Mouse (Mus musculus): ENCODE results near the gene Pgap3. TPM values are rescaled to one million over a fixed set of nuclear protein-coding genes. Genes with fewer than 3 reads are reported as not detected.

Gene Pgap3
- total RNA-seq, 2 experiments from 2014 or later = 1.2 to 3.2 TPM

DNA sequence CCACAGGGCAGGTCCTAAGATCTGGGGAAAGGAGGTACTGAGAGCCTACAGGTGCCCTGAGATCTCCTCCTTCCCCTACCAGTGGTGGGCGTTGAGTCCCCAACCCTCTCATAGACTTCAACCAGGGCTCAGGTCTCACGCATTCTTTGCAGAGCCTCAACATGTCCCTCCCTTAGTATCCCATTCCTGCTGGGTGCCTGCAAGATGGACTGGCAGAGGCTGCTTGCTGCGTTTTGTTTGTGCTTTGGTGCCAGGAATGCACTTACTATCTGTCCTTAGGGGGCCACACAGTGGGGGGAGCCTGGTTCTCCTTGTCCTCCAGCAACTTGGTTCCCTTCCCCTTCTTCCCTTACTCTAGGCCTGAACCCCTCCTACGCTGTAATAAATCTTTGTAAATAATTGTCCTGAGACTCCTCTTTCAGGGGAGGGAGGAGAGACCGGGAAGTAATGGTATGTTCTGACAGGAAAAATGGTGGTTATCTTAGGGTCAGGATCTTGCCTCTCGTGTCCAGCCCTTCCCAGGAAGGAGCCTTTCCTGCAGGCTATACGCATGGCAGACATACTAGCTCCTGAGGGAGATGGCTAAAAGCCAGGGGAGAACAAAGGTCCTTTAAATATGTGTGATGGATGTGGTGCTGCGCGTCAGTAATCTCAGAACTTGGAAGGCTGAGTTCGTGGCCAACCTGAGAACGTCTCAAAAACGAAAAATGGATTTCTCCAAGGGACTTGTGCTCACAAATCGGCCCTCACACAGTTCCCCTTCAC is 42.7 kb downstream of the Pgap3 start:
- no peak; the same call in 1 of the 2 replicates for ATAC-seq (replicated peaks; ENCODE audit: poor library complexity)

DNA sequence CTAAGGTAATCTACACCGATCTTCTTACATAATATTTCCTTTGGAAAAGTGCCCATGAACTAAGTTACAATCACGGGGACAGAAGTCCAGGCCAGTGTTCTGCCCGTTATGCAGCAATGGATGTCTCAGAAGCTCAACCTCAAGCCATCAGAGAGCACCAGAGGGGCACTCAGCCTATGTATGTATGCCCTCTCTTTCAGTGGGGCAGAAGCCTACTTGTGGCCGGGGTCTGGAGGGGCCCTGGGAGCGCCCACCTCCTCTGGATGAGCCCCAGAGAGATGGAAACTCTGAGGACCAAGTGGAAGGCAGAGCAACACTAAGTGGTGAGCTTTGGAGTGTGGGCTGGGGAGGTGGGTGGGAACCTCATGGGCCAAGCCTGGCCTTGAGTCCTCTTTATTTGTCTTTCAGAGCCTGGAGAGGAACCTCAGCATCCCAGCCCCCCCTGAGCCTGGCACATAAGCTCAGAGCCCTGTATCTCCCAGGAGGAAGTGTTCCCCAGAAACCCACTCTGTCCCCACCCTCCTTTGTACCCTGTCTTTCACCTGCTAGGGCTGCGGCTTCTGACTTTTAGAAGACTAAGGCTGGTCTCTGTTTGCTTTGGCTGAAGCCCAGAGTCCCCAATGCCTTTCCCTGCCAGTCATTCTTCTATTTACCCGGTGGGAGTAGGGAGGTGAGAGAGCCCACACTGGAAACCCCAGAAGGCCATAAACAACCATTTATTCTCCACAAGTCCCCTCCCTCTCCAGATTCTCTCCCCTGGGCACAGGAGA is 43.5 kb downstream of the Pgap3 start:
- no peak for ATAC-seq (replicated peaks; ENCODE audit: poor library complexity)

GRCm38 (mm10) chr11:98355732-98356299 is 44.5 kb downstream of the Pgap3 start:
- peak; percentile 73 for ATAC-seq (replicated peaks; ENCODE audit: poor library complexity)

- no peak for ATAC-seq (replicated peaks; ENCODE audit: poor library complexity)
Observed at GRCm38 (mm10) chr11:98354445-98354844, 45.8 kb downstream of the Pgap3 start.

DNA sequence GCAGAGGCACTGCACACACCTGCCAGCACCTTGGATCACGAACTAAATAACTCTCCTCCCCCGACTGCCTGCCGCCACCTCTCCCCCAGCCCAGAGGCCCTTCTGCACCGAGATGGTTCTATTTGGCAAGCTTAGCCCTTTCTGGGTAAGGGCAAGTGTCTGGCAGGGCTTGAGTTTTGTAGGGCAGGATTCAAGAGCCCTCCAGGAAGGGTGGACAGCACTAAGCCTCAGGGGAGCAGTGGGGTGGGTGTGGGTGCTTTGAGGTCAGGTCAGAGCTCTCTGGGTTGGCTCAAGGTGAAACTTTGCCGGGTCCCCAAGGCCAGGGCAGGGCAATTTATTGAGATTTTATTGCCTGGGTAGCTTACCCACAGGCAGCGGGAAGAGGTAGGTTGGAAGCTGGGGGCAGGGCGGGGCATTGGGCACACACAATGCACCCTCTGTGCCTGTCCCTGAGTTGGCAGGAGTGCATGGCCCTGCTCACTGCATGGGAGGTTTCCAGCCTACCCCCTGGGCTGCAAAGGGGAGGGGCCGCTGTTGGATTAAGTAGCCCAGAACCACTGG is 46.6 kb downstream of the Pgap3 start:
- no peak for ATAC-seq (replicated peaks; ENCODE audit: poor library complexity)

DNA sequence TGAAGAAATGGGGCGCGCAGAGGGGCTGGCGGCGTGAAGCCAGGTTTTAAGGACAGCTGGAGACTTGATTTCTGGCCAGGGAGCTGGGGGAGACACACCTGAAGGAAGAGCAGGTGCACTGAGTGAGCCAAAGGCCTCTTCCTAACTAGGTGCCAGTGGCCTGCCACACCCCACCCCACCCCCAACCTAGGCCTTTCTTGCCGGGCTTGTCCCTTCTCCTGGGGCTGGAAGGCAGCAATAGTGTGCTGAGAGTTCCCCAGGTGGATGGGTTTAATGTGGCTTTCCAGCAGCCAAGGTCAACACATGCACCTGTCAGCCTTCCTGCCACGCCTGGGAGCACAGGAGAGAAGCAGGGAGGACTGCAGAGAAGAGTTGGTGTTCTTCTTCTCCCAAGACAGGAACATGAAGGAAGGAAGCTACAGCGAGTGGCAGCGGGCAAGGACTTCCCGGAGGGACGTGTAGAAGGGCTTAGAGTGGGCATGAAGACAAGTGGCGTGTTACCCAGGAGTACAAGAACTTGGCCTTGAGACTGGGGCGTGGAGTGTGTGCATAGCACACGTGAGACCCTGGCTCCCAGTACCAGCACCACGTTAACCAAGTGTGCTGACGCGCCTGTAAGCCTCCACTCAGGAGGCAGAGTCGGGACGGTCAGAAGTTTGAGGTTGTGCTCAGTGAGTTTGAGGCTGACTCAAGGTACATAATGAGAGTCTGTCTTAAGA is 47.9 kb downstream of the Pgap3 start:
- no peak for ATAC-seq (replicated peaks; ENCODE audit: poor library complexity)

GRCm38 (mm10) chr11:98349308-98349707 is 51.0 kb downstream of the Pgap3 start:
- no peak for ATAC-seq (replicated peaks; ENCODE audit: poor library complexity)

DNA sequence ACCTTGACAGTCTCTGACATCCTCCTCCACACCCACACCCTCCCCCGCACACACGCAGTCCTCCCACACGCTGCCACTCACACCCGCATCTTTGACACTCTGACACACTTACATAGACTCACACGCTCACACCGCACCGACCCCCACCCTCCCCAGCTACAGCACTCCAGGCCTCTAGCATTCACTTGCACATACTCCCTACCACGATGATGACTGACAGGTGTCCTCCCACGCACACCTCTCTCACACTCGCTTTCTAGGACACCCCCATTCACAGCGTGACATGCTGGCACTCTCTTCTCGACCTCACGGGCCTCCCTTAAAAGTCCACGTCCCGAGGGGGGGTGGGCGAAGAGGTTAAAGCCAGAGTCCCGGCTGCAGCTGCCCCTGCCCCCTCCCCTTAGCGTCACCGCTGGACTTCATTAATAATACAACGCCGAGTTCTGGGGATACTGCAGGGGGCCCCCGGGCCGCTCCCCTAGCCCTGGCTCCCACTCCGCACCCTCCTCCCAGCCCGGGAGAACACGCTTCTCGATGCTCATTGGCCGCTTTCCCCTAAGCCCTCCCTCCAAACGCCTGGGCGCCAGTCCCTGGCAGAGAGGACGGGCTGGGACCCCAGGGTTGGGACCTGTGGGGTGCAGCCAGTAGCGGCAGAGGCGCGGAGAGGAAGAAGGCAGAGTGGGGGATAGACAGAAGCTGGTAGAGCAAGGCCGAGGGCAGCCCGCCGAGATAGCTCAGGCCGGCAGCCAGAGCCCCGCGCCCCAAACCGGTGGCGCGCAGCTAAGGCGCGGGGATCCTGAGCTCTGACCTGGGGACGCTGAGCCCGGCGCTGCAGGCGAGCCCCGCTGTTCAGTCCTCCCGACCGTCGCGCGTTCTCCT is 52.0 kb downstream of the Pgap3 start, which contains the start of gene Ppp1r1b:
Gene Ppp1r1b, plus strand, starts transcription at position 322 of the 879 bp plus-strand sequence.
- 0 out of 2 replicates have a peak, but pooled peaks have one; percentile 18 for ATAC-seq (replicated peaks; ENCODE audit: poor library complexity)

GRCm38 (mm10) chr11:98347385-98348082 is 52.8 kb downstream of the Pgap3 start:
- no peak for ATAC-seq (replicated peaks; ENCODE audit: poor library complexity)

- no peak for ATAC-seq (replicated peaks; ENCODE audit: poor library complexity)
Observed at GRCm38 (mm10) chr11:98346168-98346567, 54.1 kb downstream of the Pgap3 start.

- peak; percentile 52 for ATAC-seq (replicated peaks; ENCODE audit: poor library complexity)
Observed at GRCm38 (mm10) chr11:98345253-98345652, 55.0 kb downstream of the Pgap3 start.

GRCm38 (mm10) chr11:98342000-98342945 is 58.0 kb downstream of the Pgap3 start:
- peak; percentile 94 for ATAC-seq (replicated peaks; ENCODE audit: poor library complexity)

DNA sequence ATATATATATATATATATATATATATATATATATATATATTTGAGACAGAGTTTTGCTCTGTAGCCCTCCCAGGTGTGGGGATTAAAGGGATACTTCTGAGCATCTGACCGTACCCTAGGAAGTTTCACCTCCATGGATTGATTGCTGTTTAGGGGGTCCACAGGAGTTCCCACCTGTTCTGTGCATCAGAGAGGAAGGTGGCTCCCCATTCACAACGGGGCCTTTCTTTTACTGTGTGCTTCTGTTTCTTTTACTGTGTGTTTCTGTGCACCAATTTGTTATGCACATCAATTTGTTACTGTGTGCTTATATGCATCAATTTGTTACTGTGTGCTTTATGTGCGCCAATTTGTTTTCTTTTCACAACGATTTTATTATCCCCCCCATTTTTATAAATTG is 59.1 kb downstream of the Pgap3 start:
- ATAC-seq (replicated peaks; ENCODE audit: poor library complexity) = no peak

GRCm38 (mm10) chr11:98340597-98340996 is 59.7 kb downstream of the Pgap3 start:
- no peak for ATAC-seq (replicated peaks; ENCODE audit: poor library complexity)

DNA sequence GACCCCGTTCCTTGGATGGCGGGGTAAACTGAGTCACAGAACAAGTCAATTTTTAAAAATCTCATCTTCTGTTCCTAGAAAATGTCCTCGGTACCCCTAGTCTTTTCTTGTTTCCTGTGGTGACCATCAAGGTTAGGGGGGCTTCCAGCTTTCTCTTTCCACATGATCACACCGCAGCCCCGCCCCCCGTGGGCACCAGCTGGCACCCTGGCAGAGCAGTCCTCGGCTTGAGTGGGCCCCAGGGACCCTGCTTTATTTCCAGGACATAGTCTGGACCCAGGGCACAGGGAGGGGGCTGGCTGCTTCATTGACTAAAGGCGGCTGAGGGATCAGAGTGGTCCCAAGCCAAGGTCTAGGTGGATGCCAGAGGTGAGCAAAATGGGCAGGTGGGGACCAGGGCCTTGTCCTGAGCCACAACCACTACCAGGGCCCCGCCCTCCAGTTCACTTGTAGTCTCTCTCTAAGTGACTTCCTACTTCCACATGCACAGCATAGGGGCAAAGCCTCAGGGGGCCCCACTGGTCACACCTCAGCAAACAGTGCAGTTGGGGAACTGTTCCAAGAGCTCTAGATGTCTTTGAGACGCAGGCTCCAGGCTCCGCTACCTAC is 60.5 kb downstream of the Pgap3 start:
- ATAC-seq (replicated peaks; ENCODE audit: poor library complexity) = no peak

DNA sequence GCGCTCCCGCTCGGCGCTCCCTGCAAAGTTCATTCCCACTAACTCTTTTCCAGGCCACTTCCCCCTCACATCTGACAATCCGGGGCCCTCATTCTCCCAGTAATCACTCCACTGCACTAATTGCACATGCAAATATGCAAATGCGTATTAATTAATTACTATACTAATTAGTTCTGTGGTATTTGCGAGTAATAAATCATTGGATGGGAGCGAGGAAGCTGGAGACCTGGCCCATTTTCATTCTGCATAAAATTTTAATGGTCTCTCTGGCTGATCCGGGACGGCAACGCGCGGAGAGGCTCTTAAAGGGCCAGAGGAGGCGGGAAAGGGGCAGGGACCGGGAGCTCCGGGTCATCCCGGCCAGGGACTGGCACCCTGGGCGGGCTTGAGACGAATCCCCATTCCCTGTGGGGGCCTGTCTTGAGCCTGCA is 61.2 kb downstream of the Pgap3 start:
- ATAC-seq (replicated peaks; ENCODE audit: poor library complexity) = no peak
